Mouse (Mus musculus): ENCODE results near the gene Pex10.

Gene Pex10

DNA sequence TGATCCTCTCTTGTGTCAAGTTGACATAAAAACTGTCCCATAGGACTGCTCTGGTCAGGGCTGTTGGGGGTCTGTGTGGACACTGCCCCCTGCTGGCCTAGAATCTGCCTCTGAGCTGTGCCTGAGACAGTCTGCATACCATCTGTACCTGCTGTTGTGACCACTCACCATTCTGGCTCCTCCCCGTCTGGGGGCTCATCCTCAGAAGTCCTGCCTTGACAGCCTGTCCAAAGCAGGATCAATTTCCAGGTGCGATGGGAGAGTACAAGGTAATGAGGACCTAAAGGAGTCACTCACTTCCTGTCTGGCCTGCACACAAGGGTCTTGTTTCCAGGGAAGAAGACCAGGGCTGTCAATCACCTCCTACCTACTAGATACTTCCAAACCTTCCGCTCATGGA lies 27.7 kb downstream of the Pex10 start:
- DNase-seq: peak; percentile 83

DNA sequence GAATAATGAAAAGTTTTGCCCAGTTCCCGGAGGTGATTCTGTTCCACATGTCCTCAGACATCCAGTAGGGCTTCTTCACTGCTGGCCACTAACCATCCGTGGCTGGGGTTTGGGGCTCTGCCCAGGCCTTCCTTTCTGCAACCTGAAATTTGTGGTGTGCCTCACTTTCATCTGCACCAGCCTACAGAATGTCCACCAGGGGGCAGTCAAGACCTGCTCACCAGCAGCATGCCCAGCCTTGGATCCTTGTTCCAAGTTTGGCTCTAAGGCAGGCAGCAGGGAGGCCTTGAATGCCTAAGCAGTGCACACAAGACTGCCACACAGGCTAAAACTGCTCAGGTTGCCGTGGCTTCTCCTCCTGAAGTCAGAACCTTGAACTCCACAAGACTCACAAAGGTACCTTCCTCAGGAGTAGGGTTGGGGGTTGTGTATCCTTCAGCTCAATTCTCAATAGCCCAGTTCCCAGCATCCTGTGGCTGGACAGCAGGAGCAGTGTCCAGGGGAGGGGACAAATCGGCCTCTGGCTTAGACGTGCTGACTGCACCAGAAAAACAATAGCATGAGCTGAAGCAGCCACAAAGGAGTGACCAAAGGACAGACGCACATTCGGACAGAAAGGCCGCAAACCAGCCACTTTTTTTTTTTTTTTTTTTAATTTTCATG lies 28.6 kb downstream of the Pex10 start:
- peak; percentile 86 for DNase-seq

GRCm38 (mm10) chr4:155095967-155096366 lies 29.2 kb downstream of the Pex10 start:
- DNase-seq: no peak

GRCm38 (mm10) chr4:155097452-155097851 lies 30.6 kb downstream of the Pex10 start:
- no peak for DNase-seq

DNA sequence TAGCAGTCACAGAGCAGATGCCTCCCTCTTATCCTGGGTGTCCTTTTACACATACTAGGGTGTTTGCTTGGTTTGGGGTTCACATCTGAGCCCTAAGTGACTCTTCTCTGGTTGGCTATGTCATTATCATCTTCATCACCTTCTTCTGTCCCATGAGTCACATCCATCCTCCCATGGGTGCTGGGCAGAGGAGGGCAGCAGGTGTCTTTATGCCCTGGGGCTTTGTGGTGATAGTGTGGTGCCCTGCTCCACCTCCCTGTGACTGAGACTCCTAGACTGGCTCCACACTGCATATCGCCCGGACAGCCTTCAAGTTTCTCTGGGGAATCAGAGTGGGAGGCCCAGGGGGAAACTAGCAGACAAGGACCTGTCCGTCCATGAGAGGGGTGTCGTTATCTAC lies 31.8 kb downstream of the Pex10 start:
- DNase-seq: no peak

DNA sequence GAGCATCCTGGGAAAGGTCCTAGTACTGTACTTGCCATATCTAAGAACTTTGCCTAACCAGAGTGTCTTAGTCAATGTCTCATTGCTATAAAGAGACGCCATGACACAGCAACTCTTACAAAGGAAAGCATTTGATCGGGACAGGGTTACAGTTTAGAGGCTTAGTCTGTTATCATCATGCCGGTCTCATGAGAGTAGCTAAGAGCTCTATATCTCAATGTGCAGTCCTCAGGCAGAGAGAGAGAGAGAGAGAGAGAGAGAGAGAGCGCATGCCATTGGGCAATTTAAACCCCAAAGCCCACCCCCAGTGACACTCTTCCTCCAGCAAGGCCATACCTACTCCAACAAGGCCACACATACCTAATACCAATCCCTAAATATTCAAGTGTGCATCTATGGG lies 41.1 kb downstream of the Pex10 start:
- DNase-seq: no peak

GRCm38 (mm10) chr4:155109471-155109870 lies 42.7 kb downstream of the Pex10 start:
- no peak for DNase-seq

GRCm38 (mm10) chr4:155113766-155114410 lies 47.1 kb downstream of the Pex10 start:
- DNase-seq: no peak

- no peak for DNase-seq
Observed at GRCm38 (mm10) chr4:155116607-155117006, 49.8 kb downstream of the Pex10 start.

- no peak for DNase-seq
Observed at GRCm38 (mm10) chr4:155117396-155117978, 50.7 kb downstream of the Pex10 start.

- no peak for DNase-seq
Observed at GRCm38 (mm10) chr4:155118278-155118677, 51.5 kb downstream of the Pex10 start.

DNA sequence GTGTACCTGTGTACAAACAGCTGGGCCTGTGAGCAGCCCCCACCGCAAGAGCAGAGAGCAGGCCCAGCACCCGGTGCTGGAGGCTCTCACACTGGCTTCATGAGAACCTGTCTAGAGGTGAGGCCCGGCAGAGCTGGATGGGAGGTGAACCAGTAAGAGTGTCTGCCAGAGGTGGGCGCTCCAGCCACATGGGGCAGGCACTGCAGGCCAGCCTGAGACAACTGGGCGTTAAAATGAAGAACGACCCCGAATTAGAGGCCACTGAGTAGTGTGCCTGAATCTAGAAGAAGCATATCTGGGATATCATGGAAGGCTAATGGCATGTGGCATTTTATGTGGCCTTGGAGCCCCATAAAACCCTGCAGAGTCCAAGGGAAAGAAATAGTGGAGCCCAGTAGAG lies 53.2 kb downstream of the Pex10 start:
- no peak for DNase-seq

DNA sequence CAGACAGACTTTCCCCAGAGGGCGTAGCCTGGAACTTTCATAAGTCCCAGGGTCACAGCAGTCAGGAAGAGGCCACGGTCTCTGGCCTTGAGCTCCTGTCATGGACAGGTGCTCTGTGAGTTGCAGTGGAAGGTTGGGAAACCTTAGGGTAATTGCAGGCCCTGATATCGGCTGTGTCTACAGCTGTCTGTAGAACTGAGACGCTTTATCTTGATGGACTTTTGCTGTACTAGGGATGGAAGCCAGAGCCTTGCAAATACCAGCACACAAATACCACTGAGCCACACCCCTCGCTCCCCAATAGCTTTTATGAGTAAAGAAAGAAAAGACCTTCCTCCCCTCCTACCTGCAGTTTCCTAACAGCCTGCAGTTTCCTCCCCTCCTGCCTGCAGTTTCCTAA lies 53.8 kb downstream of the Pex10 start:
- DNase-seq: no peak

DNA sequence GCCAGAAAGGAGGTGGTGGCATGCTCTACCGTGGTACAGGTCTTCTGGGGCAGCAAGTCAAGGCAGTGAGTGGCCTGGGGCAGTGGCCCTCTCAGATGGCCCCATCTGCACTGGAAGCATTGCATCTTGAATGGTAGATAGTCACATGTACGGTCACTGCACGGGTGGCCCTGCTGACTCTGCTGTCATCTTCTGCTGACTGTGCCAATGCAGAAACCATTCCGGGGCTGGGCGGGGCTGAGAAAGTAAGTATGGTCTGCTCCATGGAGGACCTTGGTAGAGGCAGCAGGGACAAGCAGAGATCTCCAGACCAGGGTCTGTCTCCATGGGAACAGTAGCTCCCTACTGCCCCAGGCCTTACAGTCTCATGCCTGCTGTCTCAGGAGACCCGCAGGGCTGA lies 54.4 kb downstream of the Pex10 start:
- DNase-seq: no peak
